Mouse (Mus musculus) C2C12 (cell line): Measurements from ENCODE around the gene Trim67.

Experiments
- CEBPB ChIP-seq: IDR thresholded peaks from one replicate; pipeline ENCODE4 v1.6.1; 2011; ENCODE audit warnings: low read depth, mild to moderate bottlenecking, control low read depth, moderate library complexity
- CTCF ChIP-seq: IDR thresholded peaks from one replicate; pipeline ENCODE4 v1.5.1; 2011; ENCODE audit not compliant: control insufficient read depth, insufficient read depth, insufficient read length
- MAX ChIP-seq: IDR thresholded peaks from one replicate; pipeline ENCODE4 v1.6.1; 2011; ENCODE audit warnings: mild to moderate bottlenecking, control low read depth
- MYOG ChIP-seq: IDR thresholded peaks from one replicate; pipeline ENCODE4 v1.6.1; 2011; ENCODE audit not compliant: control insufficient read depth, insufficient read length; ENCODE audit errors: extremely low read depth
- USF1 ChIP-seq: IDR thresholded peaks from one replicate; pipeline ENCODE4 v1.6.1; 2011; ENCODE audit warnings: low read depth, mild to moderate bottlenecking, control low read depth, moderate library complexity

- TF ChIP-seq CTCF (no peak), MAX (no peak), CEBPB (no peak), USF1 (no peak), MYOG (no peak)
These were observed 36.7 kb upstream of the Trim67 start for GRCm38 (mm10) chr8:124756153-124756552.
